Mouse (Mus musculus) cerebellum, postnatal 4 days (tissue): ENCODE results near the gene Gimap8.

Source experiments
- DNase-seq, 2 experiments: peaks; one replicate each; pipeline ENCODE4 v3.0.0; 2022; ENCODE audit warnings: low spot score in 2 of 2, mixed read lengths in 1 of 2

The Gimap8 gene

GRCm38 (mm10) chr6:48702146-48702545 lies 55.1 kb downstream of the Gimap8 start:
- no peak for DNase-seq

- no peak for DNase-seq
Measured at GRCm38 (mm10) chr6:48702601-48703000, 55.6 kb downstream of the Gimap8 start.

- DNase-seq, result no peak
Measured at GRCm38 (mm10) chr6:48704146-48704545, 57.1 kb downstream of the Gimap8 start.

- DNase-seq, result no peak
Measured at GRCm38 (mm10) chr6:48706130-48706529, 59.1 kb downstream of the Gimap8 start.
